Mouse (Mus musculus): ENCODE data around the gene Adamtsl4. TPM values are rescaled to one million over a fixed set of nuclear protein-coding genes. Genes with fewer than 3 reads are reported as not detected.

Adamtsl4 gene
- total RNA-seq (2021), result 1 to 10 TPM; 7.1 to 7.4 TPM
- long read RNA-seq, full-length matches to known transcripts, result 1 of 5 reads
- long read RNA-seq, partial matches to known transcripts, result 2 of 5 reads
- long read RNA-seq, other reads (novel, unspliced or antisense), result 2 of 5 reads

DNA sequence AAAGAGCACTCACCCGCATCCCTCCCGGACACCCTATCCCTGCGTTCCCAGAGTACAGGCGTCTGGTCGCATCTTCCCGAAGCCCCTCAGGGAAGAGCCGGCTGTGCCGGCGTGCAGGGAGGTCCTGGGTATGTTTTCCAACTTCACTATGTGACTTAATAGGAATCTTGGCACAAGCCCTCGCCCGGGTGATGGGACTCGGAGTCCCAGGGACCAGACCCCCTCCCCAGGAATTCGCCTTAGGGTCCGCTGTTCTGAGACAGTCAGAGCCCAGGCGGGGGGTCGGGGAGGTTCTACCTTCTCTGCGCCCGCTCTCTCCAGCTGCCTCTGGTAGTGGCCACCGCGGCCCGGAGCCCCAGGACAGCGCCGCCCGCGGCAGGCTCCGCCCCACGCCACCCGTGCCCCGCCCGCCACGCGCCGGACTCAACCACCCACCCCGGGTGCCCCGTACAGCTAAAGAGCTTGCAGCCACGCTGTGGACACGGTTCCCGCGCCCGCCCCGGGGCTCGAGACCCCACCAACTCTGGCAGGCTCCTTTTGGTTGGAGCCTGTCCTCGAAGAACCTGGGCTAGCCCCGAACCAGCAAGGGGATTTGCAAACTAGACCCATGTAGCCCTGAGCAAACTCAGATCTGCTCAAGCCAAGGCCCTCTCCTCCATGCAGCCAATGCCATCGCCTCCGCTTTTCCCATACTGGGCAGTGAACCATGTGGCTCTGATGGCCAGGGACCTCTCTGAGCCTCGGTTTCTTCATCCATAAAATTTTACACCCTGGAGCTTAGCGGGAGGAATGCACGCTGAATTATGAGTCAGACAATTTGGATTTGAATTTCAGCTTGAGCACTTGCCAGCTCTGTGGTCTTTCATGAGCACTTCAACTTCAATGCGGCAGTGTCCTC is at the start of gene Adamtsl4:
Adamtsl4 (minus strand) TSS at position 394 of the 898 bp plus-strand sequence.
- DNase-seq (ENCODE audit: low spot score in 2 of 2), result peak; percentile 30 to 51

DNA sequence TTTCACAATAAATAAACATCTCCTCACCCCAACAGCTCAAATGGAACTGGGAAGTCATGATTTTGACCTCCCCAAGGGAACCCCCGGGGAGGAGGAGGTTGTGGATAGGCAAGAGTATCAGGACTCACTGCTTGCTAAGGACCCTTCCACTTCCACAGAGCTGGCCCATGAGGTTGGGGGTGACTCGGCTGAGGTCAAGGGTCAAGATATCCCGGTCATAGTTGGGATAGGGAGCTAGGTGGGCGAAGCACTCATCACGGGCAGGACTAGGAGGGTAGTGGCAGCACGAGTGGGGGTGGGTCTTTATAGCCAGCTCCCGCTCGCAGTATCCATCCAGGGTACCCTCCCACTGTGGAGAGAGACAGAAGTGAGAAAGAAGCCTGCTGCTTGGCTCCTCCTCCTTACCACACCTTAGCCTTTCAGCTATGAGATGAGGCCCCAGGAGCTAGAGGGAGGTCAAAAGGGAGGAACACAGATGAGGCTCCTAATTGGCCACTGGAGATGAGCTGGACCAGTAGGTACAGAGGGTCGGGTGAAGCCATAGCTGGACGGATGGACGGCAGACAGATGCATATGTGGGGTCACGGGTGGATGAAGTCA is 47.5 kb upstream of the Adamtsl4 start:
- no peak for DNase-seq (ENCODE audit: low spot score in 2 of 2)

DNA sequence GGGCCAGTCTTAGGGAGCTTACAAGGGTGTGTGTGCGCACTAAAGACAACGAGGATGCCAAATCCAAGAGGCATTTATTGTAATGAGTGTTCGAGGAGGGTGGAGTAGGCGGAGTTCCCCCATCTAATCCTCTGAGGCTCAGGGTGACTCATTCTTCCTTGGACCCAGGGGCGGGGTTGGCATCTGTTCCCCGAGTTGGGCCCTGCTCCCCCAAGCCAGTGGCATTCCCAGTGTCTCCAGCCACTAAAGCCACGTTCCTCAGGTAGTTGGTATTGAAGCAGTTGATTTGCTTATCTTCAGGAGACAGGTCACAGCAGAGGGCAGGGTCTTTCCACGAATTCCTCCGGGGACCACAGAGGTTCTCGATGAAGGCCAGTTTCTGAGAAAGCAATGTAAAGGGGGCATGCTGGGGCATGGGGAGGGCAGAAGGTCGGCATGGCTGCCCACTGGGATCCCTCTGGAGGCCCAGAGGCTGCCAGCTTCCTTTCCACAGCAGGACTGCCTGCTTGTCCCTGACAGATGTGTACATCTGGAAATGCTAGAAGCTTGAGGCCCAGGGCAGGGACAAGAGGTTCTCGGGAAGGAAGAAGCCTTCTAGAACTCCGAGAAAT is 46.5 kb upstream of the Adamtsl4 start:
- DNase-seq (ENCODE audit: low spot score in 2 of 2), result no peak

DNA sequence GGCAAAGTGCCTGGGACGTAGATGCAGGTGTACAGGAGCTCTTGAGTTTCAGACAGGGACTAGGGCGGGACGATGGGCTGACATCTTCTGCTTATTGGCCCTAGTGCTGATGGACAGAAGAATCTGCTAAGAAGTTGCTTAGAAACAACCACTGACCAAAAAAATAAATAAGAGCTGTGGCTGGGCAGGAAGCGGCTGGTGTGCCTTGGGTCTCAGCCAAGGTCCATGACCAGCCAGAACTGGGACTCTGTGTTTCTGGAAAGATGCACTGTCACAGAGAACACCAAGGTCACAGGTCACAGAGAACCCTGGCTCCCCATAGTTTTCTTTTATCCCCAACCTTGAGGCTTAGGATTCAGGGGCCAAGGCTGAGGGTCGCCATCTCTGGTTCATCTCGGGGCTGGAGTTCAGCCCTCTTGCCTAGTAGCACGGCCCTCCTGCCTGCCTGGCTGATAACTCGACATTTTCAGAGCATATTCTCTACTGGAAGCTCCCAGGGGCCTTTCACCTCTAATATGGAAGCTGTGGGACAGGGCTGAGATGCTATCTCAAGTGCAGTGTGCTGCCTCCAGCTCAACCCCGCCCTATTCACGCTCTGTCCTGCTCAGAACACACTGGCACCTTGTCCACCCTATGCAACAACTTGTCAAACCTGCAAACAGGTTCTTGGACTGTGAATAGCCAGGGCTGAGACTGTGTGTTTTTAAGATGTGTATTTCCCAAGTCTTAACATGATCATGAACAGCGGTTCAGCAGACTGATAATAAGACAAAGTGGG is 45.2 kb upstream of the Adamtsl4 start:
- DNase-seq (ENCODE audit: low spot score in 2 of 2), result no peak

DNA sequence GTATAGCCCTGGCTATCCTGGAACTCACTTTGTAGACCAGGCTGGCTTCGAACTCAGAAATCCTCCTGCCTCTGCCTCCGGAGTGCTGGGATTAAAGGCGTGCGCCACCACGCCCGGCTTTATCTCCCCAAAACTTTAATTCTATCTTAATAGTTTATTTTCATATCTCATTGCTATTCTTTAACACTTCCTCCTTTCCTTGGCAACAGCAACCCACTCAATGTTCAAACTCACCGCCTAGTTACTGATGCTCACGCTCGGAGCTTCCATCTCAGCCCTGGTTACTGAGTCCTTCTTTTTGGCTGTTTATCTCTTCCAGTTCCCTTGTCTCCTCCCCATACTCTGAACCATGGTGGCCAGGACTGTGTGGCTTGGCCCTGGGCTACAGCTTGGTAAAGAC is 44.6 kb upstream of the Adamtsl4 start:
- DNase-seq (ENCODE audit: low spot score in 2 of 2), result no peak

DNA sequence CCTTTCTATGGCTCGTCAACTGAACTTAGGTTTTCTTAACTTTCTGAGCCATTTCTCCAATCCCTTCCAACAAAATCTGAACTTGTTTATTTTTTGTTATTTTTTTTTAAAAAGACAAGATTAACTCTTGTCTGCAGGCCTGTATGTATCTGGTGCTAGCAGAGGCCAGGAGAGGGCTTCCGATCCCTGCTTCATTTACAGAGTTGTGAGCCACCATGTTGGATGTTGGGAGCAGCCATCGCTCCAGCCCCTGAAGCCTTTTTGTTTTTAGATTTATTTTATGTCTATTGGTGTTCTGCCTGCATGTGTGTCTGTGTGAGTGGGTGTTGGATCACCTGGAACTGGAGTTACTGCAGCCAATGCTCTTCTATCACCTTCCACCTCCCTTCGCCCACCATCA is 44.1 kb upstream of the Adamtsl4 start:
- no peak for DNase-seq (ENCODE audit: low spot score in 2 of 2)

DNA sequence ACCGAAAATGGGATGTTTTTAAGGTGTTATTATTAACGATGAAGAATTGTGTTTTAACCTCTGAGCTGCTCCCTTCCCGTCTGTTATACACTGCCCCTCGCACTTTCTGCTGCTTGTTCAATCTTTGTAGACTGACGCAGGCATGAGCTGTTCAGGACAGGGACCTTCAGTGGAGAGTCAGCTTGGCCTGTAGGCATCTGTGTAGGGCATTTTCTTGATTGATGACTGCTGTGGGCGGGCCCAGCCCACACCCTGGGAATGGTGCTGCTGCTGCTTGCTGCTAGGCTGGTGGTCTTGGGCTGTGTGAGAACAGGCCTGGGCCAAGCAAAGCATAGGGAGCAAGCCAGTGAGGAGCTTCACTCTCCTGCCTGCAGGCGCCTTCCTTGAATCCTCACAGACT is 42.7 kb upstream of the Adamtsl4 start:
- no peak for DNase-seq (ENCODE audit: low spot score in 2 of 2)

DNA sequence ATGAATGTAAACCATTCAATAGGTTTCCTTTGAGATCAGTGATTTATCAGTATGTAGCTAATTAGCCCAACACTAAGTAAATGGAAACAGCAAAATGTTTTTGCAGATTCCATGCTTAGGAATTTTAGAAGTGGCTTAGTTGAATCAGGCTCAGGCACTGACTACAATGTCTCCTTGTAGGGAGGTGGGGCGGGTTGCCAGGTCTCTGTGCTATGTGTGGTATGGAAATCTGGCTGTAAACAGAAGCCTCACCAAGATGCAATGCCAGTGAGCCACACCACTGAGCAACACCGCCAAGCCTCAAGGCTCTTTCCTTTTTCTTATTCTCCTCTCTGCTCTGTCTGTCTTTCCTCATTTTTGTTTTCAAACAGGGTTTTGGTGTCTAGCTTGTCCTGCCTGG is 41.2 kb upstream of the Adamtsl4 start:
- DNase-seq (ENCODE audit: low spot score in 2 of 2), result no peak

DNA sequence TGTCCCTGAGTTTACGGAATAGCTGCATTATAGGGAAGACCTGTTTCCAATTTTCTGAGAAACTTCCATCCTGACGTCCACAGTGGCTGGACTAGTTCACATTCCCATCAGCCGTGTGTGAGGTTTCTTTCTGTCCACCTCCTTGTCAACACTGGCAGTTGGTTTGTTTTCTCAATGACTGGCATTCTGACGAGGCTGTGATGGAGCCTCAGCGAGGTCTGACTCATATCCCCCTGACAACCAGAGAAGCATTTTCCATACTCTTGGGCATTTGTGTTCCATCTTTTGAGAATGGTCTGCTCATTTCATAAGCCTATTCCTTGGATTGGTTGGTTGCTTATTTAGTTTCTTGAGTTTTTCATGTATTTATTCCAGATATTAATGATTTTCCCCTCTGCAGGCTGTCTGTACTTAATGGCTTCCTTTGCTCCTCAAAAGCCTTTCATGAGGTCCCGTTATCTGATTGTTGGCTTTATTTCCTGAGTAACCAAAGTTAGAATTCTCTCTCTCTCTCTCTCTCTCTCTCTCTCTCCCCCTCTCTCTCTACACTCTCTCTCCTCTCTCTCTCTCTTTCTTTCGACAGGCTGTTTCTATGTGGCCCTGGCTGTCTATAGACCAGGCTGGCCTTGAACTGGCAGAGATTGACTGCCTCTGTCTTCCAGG is 39.1 kb upstream of the Adamtsl4 start:
- no peak for DNase-seq (ENCODE audit: low spot score in 2 of 2)

DNA sequence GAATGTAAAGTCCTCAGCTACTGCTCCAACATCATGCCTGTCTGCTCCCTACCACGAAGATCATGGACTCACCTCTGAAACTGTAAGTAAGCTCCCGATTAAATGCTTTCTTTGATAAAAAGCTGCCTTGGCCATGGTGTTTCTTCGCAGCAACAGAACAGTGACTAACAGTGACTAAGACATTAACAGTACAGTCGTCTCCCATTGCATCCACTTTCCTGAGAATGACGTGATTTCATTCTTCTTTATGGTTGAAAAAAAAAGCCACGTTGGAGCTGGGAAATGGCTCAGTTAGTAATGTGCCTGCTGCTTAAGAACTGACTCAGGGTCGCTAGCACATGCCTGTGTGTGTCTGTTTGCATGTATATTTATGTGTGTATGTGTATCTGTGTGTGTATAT is 38.1 kb upstream of the Adamtsl4 start:
- DNase-seq (ENCODE audit: low spot score in 2 of 2), result no peak

DNA sequence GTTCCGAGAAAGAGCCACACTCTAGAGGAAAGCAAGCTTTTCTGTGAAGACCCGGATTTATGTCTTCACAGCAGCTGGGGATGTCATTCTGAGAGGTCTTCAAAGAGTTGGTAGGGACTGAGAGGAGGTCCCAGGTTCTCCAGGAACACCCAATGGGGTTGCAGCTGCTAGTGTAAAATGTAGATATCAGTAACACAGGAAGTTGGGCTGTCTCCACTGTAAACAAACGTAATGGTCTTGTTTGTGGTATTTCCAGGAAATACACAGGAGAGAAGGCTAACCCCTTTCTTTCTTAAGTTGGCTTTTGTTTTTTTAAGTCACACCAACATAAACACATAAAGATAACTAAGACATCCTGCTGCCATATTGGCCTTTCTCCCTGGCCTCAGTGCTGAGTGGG is 34.7 kb upstream of the Adamtsl4 start:
- DNase-seq (ENCODE audit: low spot score in 2 of 2), result no peak

DNA sequence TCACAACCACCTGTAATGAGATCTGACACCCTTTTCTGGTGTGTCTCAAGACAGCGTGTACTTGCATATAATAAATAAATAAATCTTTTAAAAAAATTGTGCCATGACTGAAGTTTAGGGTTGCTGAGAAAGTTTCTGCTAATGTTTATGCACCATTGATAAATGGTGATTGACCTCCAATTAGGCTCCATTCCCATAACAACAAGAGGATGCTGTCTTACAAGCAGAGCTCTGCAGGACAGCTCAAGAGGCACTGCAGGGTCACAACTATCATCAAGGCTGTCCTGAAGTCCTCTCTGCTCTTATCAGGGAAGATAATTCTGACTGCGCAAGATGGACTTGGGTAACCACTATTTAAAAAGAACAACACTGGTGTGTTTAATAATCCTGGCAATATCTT is 30.4 kb upstream of the Adamtsl4 start:
- DNase-seq (ENCODE audit: low spot score in 2 of 2), result no peak

DNA sequence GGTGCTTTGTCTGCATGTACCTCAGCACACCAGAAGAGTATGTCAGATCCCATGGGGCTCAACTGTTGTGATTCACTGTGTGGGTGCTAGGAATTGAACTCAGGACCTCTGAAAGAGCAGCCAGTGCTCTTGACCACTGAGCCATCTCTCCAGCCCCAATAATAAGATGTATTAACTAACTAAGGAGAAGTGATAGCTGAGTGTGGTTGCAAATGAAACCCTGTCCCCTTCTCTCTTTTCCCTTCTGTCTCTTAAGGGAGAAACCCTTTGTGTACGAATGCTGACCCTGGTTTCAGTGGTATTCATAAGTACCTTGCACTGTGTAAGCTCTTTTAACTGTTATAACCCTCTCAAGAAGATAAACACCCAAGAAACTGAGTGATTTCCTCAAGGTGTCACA is 28.4 kb upstream of the Adamtsl4 start:
- DNase-seq (ENCODE audit: low spot score in 2 of 2), result no peak

DNA sequence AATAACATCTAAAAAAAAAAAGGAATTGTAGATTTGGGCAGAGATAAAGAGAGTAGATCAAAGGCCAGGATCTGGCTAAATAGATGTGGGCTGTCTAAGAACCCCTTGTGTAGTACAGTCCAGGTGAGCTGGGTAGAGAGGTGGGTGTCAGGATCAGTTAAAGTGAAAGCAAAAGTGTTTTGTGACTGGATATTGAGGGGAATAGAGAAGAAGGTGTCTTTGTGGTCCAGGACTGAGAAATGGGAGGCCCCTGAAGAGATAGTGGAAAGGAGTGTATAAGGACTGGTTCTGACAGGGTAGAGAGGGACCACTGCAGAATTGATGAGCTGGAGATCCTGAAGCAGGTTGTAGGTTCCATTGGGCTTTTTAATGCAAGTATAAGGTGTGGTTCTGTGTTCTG is 22.2 kb upstream of the Adamtsl4 start:
- no peak for DNase-seq (ENCODE audit: low spot score in 2 of 2)

DNA sequence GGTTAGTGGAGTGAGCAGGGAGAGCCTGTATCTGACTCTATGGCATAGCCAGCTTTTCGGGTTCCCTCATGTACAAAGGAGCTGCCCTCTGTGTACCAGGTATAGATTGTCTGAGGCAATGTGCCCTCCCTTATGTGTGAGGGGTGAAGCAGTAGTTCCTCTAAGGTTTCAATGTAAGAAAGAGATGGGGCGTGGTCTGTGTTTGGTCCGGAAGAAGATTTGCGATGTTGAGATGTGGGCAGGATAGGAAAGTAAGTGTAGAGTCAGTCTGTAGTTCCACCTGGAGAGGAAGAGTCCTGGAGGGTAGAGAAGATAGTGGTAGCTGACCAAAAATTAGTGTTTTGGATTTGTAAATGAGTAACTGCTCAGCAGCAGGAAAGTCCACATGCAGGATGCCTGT is 21.3 kb upstream of the Adamtsl4 start:
- DNase-seq (ENCODE audit: low spot score in 2 of 2), result no peak

DNA sequence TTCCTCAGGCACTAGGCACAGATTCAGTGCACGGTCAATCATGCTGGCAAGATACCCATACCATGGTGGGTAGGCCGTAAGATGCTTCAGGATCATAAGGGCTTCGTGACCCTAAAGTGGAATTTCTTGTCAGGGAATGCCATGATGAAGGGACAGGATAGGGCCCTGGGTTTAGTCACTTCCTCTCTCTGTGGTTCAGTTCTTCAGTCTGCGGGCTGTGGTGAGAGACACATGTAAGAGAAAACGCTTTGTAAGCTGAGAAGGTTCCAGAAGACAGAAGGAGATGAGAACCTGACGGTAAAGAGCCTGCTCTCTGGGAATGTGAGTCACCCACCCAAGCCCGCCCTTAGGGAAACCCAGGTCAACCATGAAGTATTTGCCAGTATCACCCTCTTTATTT is 19.8 kb upstream of the Adamtsl4 start:
- no peak for DNase-seq (ENCODE audit: low spot score in 2 of 2)

DNA sequence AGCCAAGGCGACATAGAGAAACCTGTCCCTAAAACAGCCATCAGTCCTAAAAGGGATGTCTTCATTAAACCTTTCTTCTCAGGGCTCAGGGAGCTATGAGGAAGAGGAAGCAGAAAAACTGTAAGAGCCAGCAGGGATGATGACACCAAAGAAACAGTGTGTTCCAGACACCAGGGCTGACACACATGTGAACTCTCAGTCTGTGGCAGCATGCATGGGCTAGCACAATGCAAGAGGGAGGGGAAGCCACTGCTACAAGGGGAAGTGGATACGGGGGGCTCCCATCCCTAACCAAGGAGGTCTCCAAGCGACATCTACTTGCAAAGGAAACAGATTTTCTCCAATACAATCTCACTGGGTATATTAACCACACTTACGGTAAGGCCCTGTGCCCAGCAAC is 18.6 kb upstream of the Adamtsl4 start:
- peak in 1 of 2 experiments; percentile 41 for DNase-seq (ENCODE audit: low spot score in 2 of 2)

DNA sequence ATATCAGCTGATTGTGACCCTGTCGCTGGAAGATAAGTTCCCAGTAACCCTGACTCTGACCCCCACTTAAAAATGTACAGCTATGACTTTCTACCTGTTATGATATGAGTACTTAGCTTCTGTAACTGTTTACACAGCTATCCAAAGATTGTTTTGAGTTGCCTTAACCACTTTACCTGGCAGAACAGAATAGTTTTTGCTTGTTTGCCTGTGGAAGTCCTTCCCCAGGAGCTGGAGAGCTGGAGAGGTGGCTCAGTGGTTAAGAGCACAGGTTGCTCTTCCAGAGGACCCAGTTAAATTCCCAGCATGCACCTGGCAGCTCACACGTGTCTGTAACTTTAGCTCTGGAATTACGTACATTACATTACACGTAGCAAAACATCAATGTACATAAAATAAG is 16.9 kb upstream of the Adamtsl4 start:
- no peak for DNase-seq (ENCODE audit: low spot score in 2 of 2)

DNA sequence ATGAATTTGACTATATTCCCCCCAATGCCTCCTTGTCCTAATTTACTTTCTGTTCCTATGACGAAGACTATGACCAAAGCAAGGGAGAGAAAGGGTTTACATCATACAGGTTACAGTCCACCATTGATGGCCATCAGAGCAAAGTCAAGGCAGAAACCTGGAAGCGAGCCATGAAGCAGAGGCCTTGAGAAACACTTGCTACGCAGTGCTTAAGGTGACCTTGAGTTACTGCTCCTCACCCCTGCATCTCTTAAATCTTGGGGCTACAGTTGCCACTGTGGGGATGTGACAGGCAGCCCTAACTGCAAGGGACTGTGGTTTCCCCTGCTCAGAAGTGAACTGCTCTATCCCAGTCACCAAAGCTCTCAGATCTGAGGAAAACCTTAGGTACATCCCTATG is 15.6 kb upstream of the Adamtsl4 start:
- DNase-seq (ENCODE audit: low spot score in 2 of 2), result no peak

DNA sequence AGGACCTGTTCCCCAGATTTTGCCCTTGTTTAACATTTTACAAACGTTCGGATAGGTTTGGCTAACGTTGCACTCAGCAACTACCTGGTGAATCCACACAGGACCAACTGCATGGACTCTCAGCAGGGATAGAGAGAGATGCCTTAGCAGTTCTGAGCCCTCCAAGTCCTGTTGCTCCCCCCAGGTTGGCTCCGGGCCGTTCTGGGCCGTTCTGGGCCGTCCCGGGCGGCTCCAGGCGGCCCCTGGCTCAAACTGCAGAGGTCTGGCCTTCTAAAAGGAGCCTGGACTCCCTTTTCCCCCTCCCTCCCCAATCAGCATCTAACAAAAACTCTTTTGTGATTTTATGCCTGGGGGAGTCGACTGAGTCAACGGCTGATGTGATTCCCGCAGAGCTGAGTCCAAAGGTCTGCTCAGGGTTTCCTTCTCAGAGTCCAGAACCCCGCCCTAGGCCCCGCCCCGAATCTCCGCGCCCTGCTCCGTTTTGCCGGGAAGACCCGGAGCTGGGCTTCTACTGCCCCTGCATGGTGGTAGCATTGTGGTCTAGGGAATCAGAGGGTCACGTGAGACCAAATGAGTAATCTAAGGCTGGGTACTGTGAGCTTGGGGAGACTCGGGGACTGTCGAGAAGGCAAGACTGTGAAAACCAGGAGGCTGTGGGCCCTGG is 14.3 kb upstream of the Adamtsl4 start:
- DNase-seq (ENCODE audit: low spot score in 2 of 2), result peak; percentile 19 to 48
